Mouse (Mus musculus): Measurements from ENCODE around the gene Stox2. TPM values are rescaled to one million over a fixed set of nuclear protein-coding genes. Genes with fewer than 3 reads are reported as not detected.

The Stox2 gene
- polyA plus RNA-seq, 1 experiment, result 0.01 TPM

- TF ChIP-seq TAL1 (IDR thresholded peaks at IDR 0.05; ENCODE audit: low read length), result no peak
- no peak for TF ChIP-seq GATA1 (IDR thresholded peaks at IDR 0.05; ENCODE audit: low read length)
- Histone ChIP-seq H3K4me1 (ENCODE audit: control insufficient read depth) (no peaks in the 10 kb centered on the region), H3K9me3 (ENCODE audit: control insufficient read depth, low read length) (peaks cover 3% of the 10 kb centered on the region; the same call in 1 of the 2 replicates), H3K4me3 (replicated peaks) (no peak overlapping the region), H3K36me3 (ENCODE audit: control insufficient read depth) (no peaks in the 10 kb centered on the region), H3K27me3 (ENCODE audit: control insufficient read depth) (no peaks in the 10 kb centered on the region)
Observed at GRCm38 (mm10) chr8:47334223-47334757, 111.9 kb downstream of the Stox2 start.

DNA sequence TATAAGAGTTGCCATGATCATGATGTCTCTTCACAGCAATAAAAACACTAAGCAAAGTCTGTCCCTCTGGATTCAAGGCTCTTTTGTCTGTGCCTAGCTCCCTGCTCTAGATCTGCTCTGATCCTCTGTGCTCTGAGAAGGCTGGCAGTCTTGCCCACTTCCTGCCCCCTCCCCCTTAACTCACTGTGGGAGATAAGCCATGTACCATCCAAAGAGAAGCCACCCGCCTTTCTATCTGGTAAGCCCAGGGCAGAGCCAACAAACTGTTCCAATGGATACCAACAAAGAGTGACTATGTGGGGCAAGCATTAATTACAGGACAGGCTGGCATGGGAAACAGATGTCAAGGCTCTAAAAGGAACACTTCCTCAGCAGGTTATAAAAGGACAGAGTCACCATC is 113.2 kb downstream of the Stox2 start:
- no peaks in the 10 kb centered on the region for H3K36me3 ChIP-seq (ENCODE audit: control insufficient read depth)
- peaks cover 3% of the 10 kb centered on the region; the same call in 1 of the 2 replicates for H3K9me3 ChIP-seq (ENCODE audit: control insufficient read depth, low read length)
- H3K4me1 ChIP-seq (ENCODE audit: control insufficient read depth), result no peaks in the 10 kb centered on the region
- no peaks in the 10 kb centered on the region for H3K27me3 ChIP-seq (ENCODE audit: control insufficient read depth)
- H3K4me3 ChIP-seq (replicated peaks), result no peak overlapping the region
- TF ChIP-seq GATA1 (IDR thresholded peaks at IDR 0.05; ENCODE audit: low read length) (no peak), TAL1 (IDR thresholded peaks at IDR 0.05; ENCODE audit: low read length) (no peak)

DNA sequence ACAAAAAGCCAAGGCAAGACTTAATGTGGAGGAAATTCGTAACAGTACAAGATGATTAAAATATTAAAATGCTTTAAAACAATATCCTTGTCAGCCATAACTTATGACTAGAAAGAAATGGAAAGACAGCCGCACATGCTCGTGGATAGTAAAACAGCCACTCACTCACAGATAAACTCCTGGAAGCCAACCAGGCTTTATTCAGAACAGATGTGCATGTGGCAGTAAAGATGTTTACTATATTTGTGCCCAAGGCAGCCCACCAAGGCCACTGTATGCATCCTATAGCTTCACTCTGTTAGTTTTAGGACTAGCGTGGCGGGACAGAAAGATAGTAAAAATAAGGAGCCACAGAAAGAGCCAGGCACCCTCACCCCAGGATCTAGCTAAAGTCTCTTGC is 115.2 kb downstream of the Stox2 start:
- no peaks in the 10 kb centered on the region for H3K27me3 ChIP-seq (ENCODE audit: control insufficient read depth)
- H3K4me3 ChIP-seq (replicated peaks), result no peak overlapping the region
- no peaks in the 10 kb centered on the region for H3K36me3 ChIP-seq (ENCODE audit: control insufficient read depth)

GRCm38 (mm10) chr8:47326348-47326747 is 119.8 kb downstream of the Stox2 start:
- H3K4me3 ChIP-seq (replicated peaks), result no peak overlapping the region
- TF ChIP-seq GATA1 (IDR thresholded peaks at IDR 0.05; ENCODE audit: low read length) (no peak), TAL1 (IDR thresholded peaks at IDR 0.05; ENCODE audit: low read length) (no peak)

More for the DNA sequence above, 115.2 kb downstream of the Stox2 start:
- Histone ChIP-seq H3K4me1 (ENCODE audit: control insufficient read depth) (no peaks in the 10 kb centered on the region), H3K9me3 (ENCODE audit: control insufficient read depth, low read length) (peaks cover 2% of the 10 kb centered on the region; the same call in 1 of the 2 replicates)
- TF ChIP-seq GATA1 (IDR thresholded peaks at IDR 0.05; ENCODE audit: low read length) (no peak), TAL1 (IDR thresholded peaks at IDR 0.05; ENCODE audit: low read length) (no peak)

DNA sequence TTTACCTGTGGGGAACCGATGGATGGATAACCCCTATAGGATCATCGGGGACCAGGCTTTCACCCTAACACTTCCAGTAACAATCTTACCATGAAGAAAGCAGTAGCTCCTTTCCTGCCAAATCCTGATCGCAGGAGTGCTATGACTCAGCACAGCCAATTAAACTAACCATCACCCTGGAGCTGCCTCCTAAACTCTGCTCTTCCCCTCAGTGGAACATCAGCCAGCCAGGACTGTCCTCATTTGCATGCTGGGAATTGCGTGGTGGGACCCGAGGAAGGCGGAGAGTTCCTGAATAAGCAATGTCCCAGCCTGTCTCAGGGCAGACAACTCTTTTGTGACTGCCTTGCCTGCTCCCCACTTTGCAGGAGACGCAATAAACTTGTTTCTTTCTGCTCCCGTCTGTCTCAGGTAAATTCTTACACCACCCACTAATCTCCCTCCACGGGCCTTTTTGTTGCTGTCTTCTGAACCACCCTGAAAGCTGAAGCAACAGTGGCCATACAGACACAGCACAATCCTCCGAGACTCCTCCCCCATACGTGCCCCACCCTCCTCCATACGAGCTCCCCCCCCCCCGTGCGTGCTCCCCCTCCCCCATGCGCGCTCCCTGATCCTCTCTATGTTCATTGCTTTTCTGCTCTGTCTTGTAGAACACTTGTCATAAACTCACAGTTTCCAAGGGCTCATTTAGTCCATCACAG is 121.9 kb downstream of the Stox2 start:
- TF ChIP-seq GATA1 (IDR thresholded peaks at IDR 0.05; ENCODE audit: low read length) (no peak), TAL1 (IDR thresholded peaks at IDR 0.05; ENCODE audit: low read length) (no peak)
- H3K27me3 ChIP-seq (ENCODE audit: control insufficient read depth), result no peaks in the 10 kb centered on the region
- H3K36me3 ChIP-seq (ENCODE audit: control insufficient read depth), result no peaks in the 10 kb centered on the region
- H3K4me1 ChIP-seq (ENCODE audit: control insufficient read depth), result no peaks in the 10 kb centered on the region
- H3K4me3 ChIP-seq (replicated peaks), result no peak overlapping the region
- H3K9me3 ChIP-seq (ENCODE audit: control insufficient read depth, low read length), result peaks cover 2% of the 10 kb centered on the region; the same call in 1 of the 2 replicates

More at GRCm38 (mm10) chr8:47326348-47326747, 119.8 kb downstream of the Stox2 start:
- Histone ChIP-seq H3K27me3 (ENCODE audit: control insufficient read depth) (no peaks in the 10 kb centered on the region), H3K9me3 (ENCODE audit: control insufficient read depth, low read length) (peaks cover 2% of the 10 kb centered on the region; the same call in 1 of the 2 replicates), H3K36me3 (ENCODE audit: control insufficient read depth) (no peaks in the 10 kb centered on the region), H3K4me1 (ENCODE audit: control insufficient read depth) (no peaks in the 10 kb centered on the region)

- TF ChIP-seq TAL1 (IDR thresholded peaks at IDR 0.05; ENCODE audit: low read length) (no peak), GATA1 (IDR thresholded peaks at IDR 0.05; ENCODE audit: low read length) (no peak)
- no peaks in the 10 kb centered on the region for H3K36me3 ChIP-seq (ENCODE audit: control insufficient read depth)
Observed at GRCm38 (mm10) chr8:47321282-47321681, 124.9 kb downstream of the Stox2 start.

GRCm38 (mm10) chr8:47320707-47321106 is 125.5 kb downstream of the Stox2 start:
- Histone ChIP-seq H3K4me1 (ENCODE audit: control insufficient read depth) (no peaks in the 10 kb centered on the region), H3K9me3 (ENCODE audit: control insufficient read depth, low read length) (no peaks in the 10 kb centered on the region), H3K36me3 (ENCODE audit: control insufficient read depth) (no peaks in the 10 kb centered on the region), H3K4me3 (replicated peaks) (no peak overlapping the region), H3K27me3 (ENCODE audit: control insufficient read depth) (no peaks in the 10 kb centered on the region)
- no peak for TF ChIP-seq GATA1 (IDR thresholded peaks at IDR 0.05; ENCODE audit: low read length)
- no peak for TF ChIP-seq TAL1 (IDR thresholded peaks at IDR 0.05; ENCODE audit: low read length)

More at GRCm38 (mm10) chr8:47321282-47321681, 124.9 kb downstream of the Stox2 start:
- Histone ChIP-seq H3K9me3 (ENCODE audit: control insufficient read depth, low read length) (no peaks in the 10 kb centered on the region; the same call in 1 of the 2 replicates), H3K4me1 (ENCODE audit: control insufficient read depth) (no peaks in the 10 kb centered on the region), H3K4me3 (replicated peaks) (no peak overlapping the region), H3K27me3 (ENCODE audit: control insufficient read depth) (no peaks in the 10 kb centered on the region)

DNA sequence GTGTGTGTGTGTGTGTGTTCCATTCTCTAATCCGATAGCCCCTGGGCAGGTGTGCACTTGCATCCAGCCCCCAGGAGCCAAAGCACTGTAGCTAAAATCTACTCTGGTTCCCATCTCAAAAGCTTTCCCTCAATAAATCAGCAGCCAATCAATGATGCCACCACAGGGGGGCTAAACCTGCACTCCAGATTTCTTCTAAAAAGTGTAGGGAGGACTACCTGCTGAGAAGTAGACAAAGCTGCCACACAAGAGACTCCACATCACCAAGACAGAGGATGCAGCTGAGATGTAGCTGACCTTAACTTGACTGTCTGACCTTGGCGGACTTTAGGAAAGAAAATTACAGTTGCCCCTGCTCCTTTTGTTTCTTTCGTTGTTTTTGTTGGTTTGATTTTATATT is 127.7 kb downstream of the Stox2 start:
- TF ChIP-seq TAL1 (IDR thresholded peaks at IDR 0.05; ENCODE audit: low read length), result no peak
- TF ChIP-seq GATA1 (IDR thresholded peaks at IDR 0.05; ENCODE audit: low read length), result no peak
- no peaks in the 10 kb centered on the region for H3K36me3 ChIP-seq (ENCODE audit: control insufficient read depth)
- H3K4me3 ChIP-seq (replicated peaks), result no peak overlapping the region
- no peaks in the 10 kb centered on the region for H3K4me1 ChIP-seq (ENCODE audit: control insufficient read depth)
- no peaks in the 10 kb centered on the region for H3K9me3 ChIP-seq (ENCODE audit: control insufficient read depth, low read length)
- H3K27me3 ChIP-seq (ENCODE audit: control insufficient read depth), result no peaks in the 10 kb centered on the region

DNA sequence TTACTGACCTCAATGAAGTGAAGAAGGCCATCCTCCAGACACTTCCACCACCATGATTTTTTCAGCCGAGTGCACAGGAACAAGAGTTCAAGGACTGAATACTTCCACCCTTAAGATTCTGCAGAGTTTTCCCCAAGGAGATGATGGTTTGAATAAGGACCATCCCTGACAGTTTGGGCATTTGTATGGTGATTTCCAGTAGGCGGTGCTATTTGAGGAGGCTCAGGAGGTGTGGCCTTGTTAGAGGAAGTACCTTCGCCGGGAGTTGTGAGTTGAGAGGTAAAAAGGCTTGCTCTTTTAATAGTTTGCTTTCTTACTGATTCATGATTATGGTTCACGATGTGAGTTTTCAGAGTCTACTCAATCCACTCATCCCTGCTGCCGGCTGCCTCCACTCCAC is 138.0 kb downstream of the Stox2 start:
- Histone ChIP-seq H3K4me3 (replicated peaks) (no peak overlapping the region), H3K4me1 (ENCODE audit: control insufficient read depth) (no peaks in the 10 kb centered on the region), H3K9me3 (ENCODE audit: control insufficient read depth, low read length) (no peaks in the 10 kb centered on the region), H3K27me3 (ENCODE audit: control insufficient read depth) (no peaks in the 10 kb centered on the region), H3K36me3 (ENCODE audit: control insufficient read depth) (no peaks in the 10 kb centered on the region)
- TF ChIP-seq TAL1 (IDR thresholded peaks at IDR 0.05; ENCODE audit: low read length) (no peak), GATA1 (IDR thresholded peaks at IDR 0.05; ENCODE audit: low read length) (no peak)

Measured in erythroblast, embryonic 14.5 days (primary cell).